Mouse (Mus musculus) Patski (cell line): Measurements from ENCODE around the gene Cpt1a. TPM values are rescaled to one million over a fixed set of nuclear protein-coding genes. Genes with fewer than 3 reads are reported as not detected.

Experiments used
- ATAC-seq: fragments of 100-300 bp; one replicate; pipeline ENCODE4 v1.8.0; 2021
- CTCF ChIA-PET: fragments of 350-600 bp; sonication (Branson Sonifier 250); formaldehyde crosslinking; loops from one replicate; lab custom pipeline; 2022; ENCODE audit warnings: inconsistent platforms; lab: Charles Lee
- POLR2A ChIA-PET: fragments of 350-600 bp; sonication (Branson Sonifier 250); formaldehyde crosslinking; loops from one replicate; lab custom pipeline; 2022; ENCODE audit warnings: antibody characterized with exemption, inconsistent platforms; lab: Charles Lee
- DNase-seq: peaks from one replicate; pipeline ENCODE4 v3.0.0-alpha.2; 2011; ENCODE audit warnings: low read depth, low spot score
- H3K27me3 ChIP-seq: fragments of 371-371 bp; one replicate; pipeline ENCODE4 v1.5.1; 2021
- CTCF ChIP-seq: fragments of 100-300 bp; IDR thresholded peaks from one replicate; pipeline ENCODE4 v1.5.1; 2021
- in situ Hi-C: fragments of 300-500 bp; cut with MboI; formaldehyde crosslinking; loops from 3 replicates; pipeline ENCODE4 v1.11.1; 2018; ENCODE audit warnings: low pct_unique_long_range_greater_than_20kb, mixed read lengths
- polyA plus RNA-seq: library from polyadenylated mRNA; unstranded; gene quantifications from one replicate; pipeline ENCODE4 v1.2.3, GENCODE M21; 2021

Cpt1a gene
- polyA plus RNA-seq, 1 experiment from 2014 or later: 109 TPM

DNA sequence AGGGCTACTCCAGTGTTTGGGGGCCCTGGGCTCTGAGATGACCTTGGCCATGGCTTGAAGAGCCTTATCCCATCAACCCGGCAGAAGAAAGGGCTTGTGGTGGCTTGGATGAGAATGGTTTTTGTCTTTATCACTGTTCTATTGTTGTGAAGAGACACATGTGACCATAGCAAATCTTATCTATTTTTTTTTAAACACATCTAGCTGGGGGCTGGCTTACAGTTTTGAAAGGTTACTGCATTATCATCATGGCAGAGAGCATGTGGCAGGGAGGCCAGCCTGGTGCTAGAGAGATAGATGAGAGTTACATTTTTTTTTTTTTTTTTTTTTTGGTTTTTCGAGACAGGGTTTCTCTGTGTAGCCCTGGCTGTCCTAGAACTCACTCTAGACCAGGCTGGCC, 109.8 kb downstream of the Cpt1a start:
- in situ Hi-C loops: no loop called here
- ChIA-PET CTCF (interaction anchor here (2.5 kb wide), 1 partner anchor 42 kb away, joined by 5 read pairs; the partner anchor contains the start of gene Tesmin), POLR2A (no interaction called here)
- DNase-seq (no peak), ATAC-seq (no peak)
- no peak for TF ChIP-seq CTCF
- peaks cover 14% of the 10 kb centered on the region for H3K27me3 ChIP-seq

- ChIA-PET POLR2A (no interaction called here), CTCF (interaction anchor here (1.1 to 1.6 kb wide), 3 partner anchors 10 to 45 kb away, joined by 3 read pairs; no protein-coding TSS in a partner anchor)
- peaks cover 30% of the 10 kb centered on the region for H3K27me3 ChIP-seq
Observed at GRCm38 (mm10) chr19:3434124-3434523, 112.0 kb downstream of the Cpt1a start.

DNA sequence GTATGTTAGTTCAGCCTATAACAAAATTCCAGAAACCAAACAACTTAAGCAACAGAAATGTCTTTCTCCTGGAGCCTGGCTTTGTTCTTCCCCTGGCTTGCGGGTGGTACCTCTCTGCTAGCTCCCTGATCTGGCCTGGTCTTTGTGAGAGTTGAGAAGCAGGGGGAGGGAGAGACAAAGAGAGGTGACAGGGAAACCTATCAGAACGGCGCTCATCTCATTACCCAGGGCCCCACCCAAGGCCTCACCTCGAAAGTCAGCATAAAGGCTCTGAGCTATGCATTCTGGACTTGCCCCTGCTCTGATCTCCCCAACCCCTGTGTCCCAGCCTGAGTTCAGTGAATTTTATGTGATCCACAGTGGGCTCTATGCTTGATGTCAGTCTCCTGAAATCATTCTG, 112.5 kb downstream of the Cpt1a start:
- ATAC-seq (no peak), DNase-seq (no peak)
- POLR2A ChIA-PET: no interaction called here
- TF ChIP-seq CTCF: no peak
- in situ Hi-C loops: no loop called here
- peaks cover 36% of the 10 kb centered on the region for H3K27me3 ChIP-seq
- CTCF ChIA-PET: interaction anchor here (1.1 to 1.6 kb wide), 2 partner anchors 13 to 45 kb away, joined by 3 read pairs; no protein-coding TSS in a partner anchor

More at GRCm38 (mm10) chr19:3434124-3434523, 112.0 kb downstream of the Cpt1a start:
- TF ChIP-seq CTCF: no peak
- ATAC-seq (no peak), DNase-seq (no peak)
- in situ Hi-C loops: no loop called here

Other genes with a start within 250 kb of the Cpt1a start
- gene Mrpl21, start 39.4 kb upstream of the Cpt1a start, polyA plus RNA-seq: 105 TPM
- 11.1 TPM for gene Ighmbp2, start 39.3 kb upstream of the Cpt1a start, polyA plus RNA-seq
- gene Tesmin, start 66.5 kb downstream of the Cpt1a start, polyA plus RNA-seq: 0.64 TPM
- not detected for gene Gal, start 92.2 kb downstream of the Cpt1a start, polyA plus RNA-seq